Mouse (Mus musculus): ENCODE data around the gene Nrxn2. TPM values are rescaled to one million over a fixed set of nuclear protein-coding genes. Genes with fewer than 3 reads are reported as not detected.

Gene Nrxn2
- total and polyA plus RNA-seq, 3 experiments = 0.20 to 0.71 (median 0.30) TPM

- in situ Hi-C loops (cut with MboI; ENCODE audit: low pct_ligation_motif_present, low pct_unique_long_range_greater_than_20kb, low sequenced_read_pairs) (no loop called here), dilution Hi-C loops (cut with MboI; ENCODE audit: extremely low pct_ligation_motif_present, extremely low pct_unique_long_range_greater_than_20kb, low sequenced_read_pairs) (no loop called here)
- Histone ChIP-seq H3K4me1 (ENCODE audit: control insufficient read depth in 1 of 2, insufficient read depth in 2 of 2) (no peaks in the 10 kb centered on the region), H3K4me3 (replicated peaks in 1 of 3; ENCODE audit: low read depth in 2 of 3, low read length in 2 of 3, poor library complexity in 1 of 3) (no peak overlapping the region), H3K27ac (ENCODE audit: insufficient read depth, low read depth) (no peak overlapping the region), H3K4me2 (ENCODE audit: insufficient read depth, low read depth, poor library complexity, severe bottlenecking) (no peak overlapping the region), H3K9ac (ENCODE audit: insufficient read depth, low read depth) (no peak overlapping the region), H3K79me2 (replicated peaks; ENCODE audit: control insufficient read depth, extremely low read depth, insufficient read depth, poor library complexity, severe bottlenecking) (no peaks in the 10 kb centered on the region), H3K27me3 (replicated peaks) (peaks cover 43% of the 10 kb centered on the region), H3K9me3 (replicated peaks; ENCODE audit: low read length) (peaks cover 4% of the 10 kb centered on the region), H3K36me3 (replicated peaks in 1 of 2; ENCODE audit: control insufficient read depth in 1 of 2, insufficient read depth in 1 of 2, low read length in 1 of 2) (no peaks in the 10 kb centered on the region)
- TF ChIP-seq SMC3 (IDR thresholded peaks at IDR 0.05; ENCODE audit: low read depth, low read length) (no peak), MEF2A (IDR thresholded peaks at IDR 0.05; ENCODE audit: borderline replicate concordance, low read depth, low read length) (no peak), POLR2A (IDR thresholded peaks at IDR 0.05; ENCODE audit: low read depth, low read length) (no peak), ZKSCAN1 (IDR thresholded peaks at IDR 0.05; ENCODE audit: borderline replicate concordance, low read depth, low read length) (no peak), NRF1 (IDR thresholded peaks at IDR 0.05; ENCODE audit: low read depth, low read length) (no peak), MAFK (IDR thresholded peaks at IDR 0.05; ENCODE audit: insufficient replicate concordance, low read length) (no peak), GABPA (IDR thresholded peaks at IDR 0.05; ENCODE audit: insufficient replicate concordance, low read depth, low read length) (no peak), MYC (IDR thresholded peaks at IDR 0.05; ENCODE audit: low read depth, low read length) (no peak)
- DNase-seq (ENCODE audit: extremely low read depth) = no peak
Measured at GRCm38 (mm10) chr19:6462841-6463240, 44.3 kb downstream of the Nrxn2 start.

- Histone ChIP-seq H3K27ac (ENCODE audit: insufficient read depth, low read depth) (no peak overlapping the region), H3K4me3 (replicated peaks in 1 of 3; ENCODE audit: low read depth in 2 of 3, low read length in 2 of 3, poor library complexity in 1 of 3) (no peak overlapping the region), H3K4me2 (ENCODE audit: insufficient read depth, low read depth, poor library complexity, severe bottlenecking) (no peak overlapping the region), H3K27me3 (replicated peaks) (peaks cover 30% of the 10 kb centered on the region), H3K79me2 (replicated peaks; ENCODE audit: control insufficient read depth, extremely low read depth, insufficient read depth, poor library complexity, severe bottlenecking) (no peaks in the 10 kb centered on the region), H3K9me3 (replicated peaks; ENCODE audit: low read length) (peaks cover 4% of the 10 kb centered on the region), H3K9ac (ENCODE audit: insufficient read depth, low read depth) (no peak overlapping the region), H3K4me1 (ENCODE audit: control insufficient read depth in 1 of 2, insufficient read depth in 2 of 2) (peaks cover 4 to 8% of the 10 kb centered on the region in 2 experiments; a peak in 3 of 4 replicates), H3K36me3 (replicated peaks in 1 of 2; ENCODE audit: control insufficient read depth in 1 of 2, insufficient read depth in 1 of 2, low read length in 1 of 2) (no peaks in the 10 kb centered on the region)
- TF ChIP-seq TBP (conservative IDR thresholded peaks at IDR 0.05; ENCODE audit: low read depth, low read length) (no peak), CTCF (conservative IDR thresholded peaks at IDR 0.05 in 1 of 2, IDR thresholded peaks at IDR 0.05 in 1 of 2; ENCODE audit: low read depth in 2 of 2, low read length in 2 of 2) (no peak), JUND (conservative IDR thresholded peaks at IDR 0.05; ENCODE audit: low read depth, low read length) (no peak), ZMIZ1 (IDR thresholded peaks at IDR 0.05; ENCODE audit: low read depth, low read length) (no peak), CHD1 (IDR thresholded peaks at IDR 0.05; ENCODE audit: low read depth, low read length) (no peak), E2F4 (IDR thresholded peaks at IDR 0.05; ENCODE audit: insufficient replicate concordance, low read depth, low read length) (no peak), TCF12 (IDR thresholded peaks at IDR 0.05; ENCODE audit: low read depth, low read length) (no peak), KAT2A (IDR thresholded peaks at IDR 0.05; ENCODE audit: insufficient replicate concordance, low read length) (no peak), RCOR1 (conservative IDR thresholded peaks at IDR 0.05; ENCODE audit: low read depth, low read length) (no peak)
- dilution Hi-C loops (cut with MboI; ENCODE audit: extremely low pct_ligation_motif_present, extremely low pct_unique_long_range_greater_than_20kb, low sequenced_read_pairs) = no loop called here
- DNase-seq (ENCODE audit: extremely low read depth) = no peak
- in situ Hi-C loops (cut with MboI; ENCODE audit: low pct_ligation_motif_present, low pct_unique_long_range_greater_than_20kb, low sequenced_read_pairs) = no loop called here
Measured at GRCm38 (mm10) chr19:6464306-6465071, 46.0 kb downstream of the Nrxn2 start.

All from CH12.LX (cell line).